Mouse (Mus musculus) liver, embryonic 14.5 days (tissue): Measurements from ENCODE around the gene Tbx6. TPM values are rescaled to one million over a fixed set of nuclear protein-coding genes. Genes with fewer than 3 reads are reported as not detected.
A peak's percentile ranks its signal among the peaks of the same experiment; 100 is the strongest.

Experiments
- ATAC-seq: fragments of 200-750 bp; cut with Nextera tagmentation; 2 replicates; pipeline ENCODE4 v1.8.0; 2017; ENCODE audit warnings: moderate number of reproducible peaks, mild to moderate bottlenecking, moderate library complexity; ENCODE audit not compliant: insufficient read depth
- DNase-seq, 3 experiments: peaks; one replicate each; pipeline ENCODE4 v3.0.0-alpha.2; 2012 to 2013; ENCODE audit warnings: low read depth in 3 of 3, low spot score in 3 of 3
- H3K27ac ChIP-seq: fragments of 300-500 bp; sonication (generic); 2 replicates; pipeline ENCODE4 v1.5.1; 2014; ENCODE audit warnings: moderate library complexity, mild to moderate bottlenecking, control low read depth, inconsistent platforms
- H3K27me3 ChIP-seq: fragments of 300-500 bp; sonication (generic); 2 replicates; pipeline ENCODE4 v1.6.1; 2014; ENCODE audit warnings: mild to moderate bottlenecking, low read length, moderate library complexity; ENCODE audit not compliant: control insufficient read depth, insufficient read depth
- H3K36me3 ChIP-seq: fragments of 300-500 bp; sonication (generic); replicated peaks from 2 replicates; pipeline ENCODE4 v1.6.1; 2014; ENCODE audit warnings: low read depth; ENCODE audit not compliant: control insufficient read depth, insufficient read depth
- H3K4me1 ChIP-seq, 2 experiments: fragments of 200-500 bp in 1 of 2; fragments of 300-500 bp in 1 of 2; sonication (generic) in 1 of 2; replicated peaks; 2 replicates each; pipeline ENCODE4 v1.6.1; 2012 to 2014; ENCODE audit warnings: antibody characterized with exemption in 1 of 2, inconsistent platforms in 1 of 2, low read length in 1 of 2; ENCODE audit not compliant: control insufficient read depth in 2 of 2, insufficient read depth in 2 of 2
- H3K4me2 ChIP-seq: fragments of 300-500 bp; sonication (generic); 2 replicates; pipeline ENCODE4 v1.6.1; 2014; ENCODE audit warnings: low read depth, mild to moderate bottlenecking, control low read depth, moderate library complexity
- H3K4me3 ChIP-seq, 2 experiments: fragments of 200-500 bp in 1 of 2; fragments of 300-500 bp in 1 of 2; sonication (generic) in 1 of 2; 2 replicates each; pipeline ENCODE4 v1.5.1; 2012 to 2014; ENCODE audit warnings: low read depth in 2 of 2, low read length in 2 of 2, mild to moderate bottlenecking in 2 of 2, control low read depth in 1 of 2, inconsistent platforms in 1 of 2, moderate library complexity in 1 of 2; ENCODE audit not compliant: insufficient read depth in 1 of 2
- H3K9ac ChIP-seq: fragments of 300-500 bp; sonication (generic); replicated peaks from 2 replicates; pipeline ENCODE4 v1.6.1; 2014; ENCODE audit warnings: mild to moderate bottlenecking, control low read depth, moderate library complexity
- H3K9me3 ChIP-seq: fragments of 300-500 bp; sonication (generic); 2 replicates; pipeline ENCODE4 v1.6.1; 2016; ENCODE audit warnings: low read length, mixed read lengths; ENCODE audit not compliant: control insufficient read depth
- CTCF ChIP-seq: IDR thresholded peaks from 2 replicates; pipeline ENCODE4 v1.5.1; 2016; ENCODE audit warnings: antibody characterized with exemption, low read depth, control low read depth
- EP300 ChIP-seq: IDR thresholded peaks from 2 replicates; pipeline ENCODE4 v1.6.1; 2016; ENCODE audit warnings: antibody characterized with exemption, low read depth
- WGBS: fragments of 180-500 bp; shearing (Covaris S2); extraction: QIAGEN DNeasy Blood & Tissue Kit; methylation state at CpG from one replicate; pipeline ENCODE4 v1.1.7; 2014; ENCODE audit not compliant: insufficient replicate concordance; 5-methylcytosine and 5-hydroxymethylcytosine counted together
- polyA plus RNA-seq, 2 experiments: library from polyadenylated mRNA; depleted of rRNA in 1 of 2; stranded (reverse) in 1 of 2; unstranded in 1 of 2; fragments of >200 nt; fragmentation: Nextera tagmentation in 1 of 2; extraction: Ambion mirVana in 1 of 2; gene quantifications; 2 replicates each; pipeline versions ENCODE4 v1.2.1 to v1.2.3; 2012 to 2014

Gene Tbx6
- polyA plus RNA-seq, 2 experiments: 0.43 to 1.3 TPM

GRCm38 (mm10) chr7:126832036-126832598, 50.8 kb downstream of the Tbx6 start:
- H3K27ac ChIP-seq: no peak overlapping the region
- no peak for TF ChIP-seq EP300
- TF ChIP-seq CTCF: peak; percentile 93
- H3K4me2 ChIP-seq: peak overlapping the region; percentile 54
- 0 out of 2 replicates have a peak overlapping the region, but pooled peaks have one; percentile 18 for H3K9ac ChIP-seq
- H3K27me3 ChIP-seq: no peaks in the 10 kb centered on the region
- ATAC-seq (peak; percentile 76; the same call in 1 of the 2 replicates), DNase-seq (peak; percentile 55 to 57 (median 56))
- peak overlapping the region; percentile 35 to 36 for H3K4me3 ChIP-seq
- H3K4me1 ChIP-seq: peaks cover 0 to 3% of the 10 kb centered on the region in 2 experiments; a peak in 1 of 4 replicates
- no peaks in the 10 kb centered on the region for H3K9me3 ChIP-seq
- WGBS: 1% methylated on average over 21 of the region's 21 CpGs
- no peaks in the 10 kb centered on the region for H3K36me3 ChIP-seq

- TF ChIP-seq EP300 (no peak), CTCF (no peak)
- Histone ChIP-seq H3K36me3 (no peaks in the 10 kb centered on the region), H3K9ac (no peak overlapping the region), H3K4me2 (no peak overlapping the region), H3K4me1 (peaks cover 0 to 3% of the 10 kb centered on the region in 2 experiments; a peak in 1 of 4 replicates), H3K9me3 (no peaks in the 10 kb centered on the region), H3K27me3 (no peaks in the 10 kb centered on the region), H3K4me3 (no peak overlapping the region), H3K27ac (no peak overlapping the region)
- ATAC-seq (no peak), DNase-seq (no peak)
- 73% methylated on average over 1 of the region's 1 CpGs for WGBS
These were observed 52.0 kb downstream of the Tbx6 start for GRCm38 (mm10) chr7:126833294-126833693.

Other genes with a start within 250 kb of the Tbx6 start
Only the 30 nearest of the 32 such genes appear.
- gene Eif3c, start 215.1 kb upstream of the Tbx6 start, polyA plus RNA-seq (2012; rRNA removed): 45.7 and 58.0 TPM in 2 replicates
- gene Eif3c, start 215.1 kb upstream of the Tbx6 start, polyA plus RNA-seq (2014; fragmentation: Nextera tagmentation; extraction: Ambion mirVana): 94.4 and 96.2 TPM in 2 replicates
- 1.2 and 1.6 TPM in 2 replicates for gene Apobr, start 196.5 kb upstream of the Tbx6 start, polyA plus RNA-seq (2012; rRNA removed)
- 0.69 TPM in 2 replicates for gene Apobr, start 196.5 kb upstream of the Tbx6 start, polyA plus RNA-seq (2014; fragmentation: Nextera tagmentation; extraction: Ambion mirVana)
- 8.4 and 8.8 TPM in 2 replicates for gene Cln3, start 195.7 kb upstream of the Tbx6 start, polyA plus RNA-seq (2012; rRNA removed)
- gene Cln3, start 195.7 kb upstream of the Tbx6 start, polyA plus RNA-seq (2014; fragmentation: Nextera tagmentation; extraction: Ambion mirVana): 7.2 and 9.7 TPM in 2 replicates
- gene Il27, start 186.5 kb upstream of the Tbx6 start, polyA plus RNA-seq (2012; rRNA removed): 0.07 TPM in 1 of 2 replicates, not detected in the other
- not detected in 2 replicates for gene Il27, start 186.5 kb upstream of the Tbx6 start, polyA plus RNA-seq (2014; fragmentation: Nextera tagmentation; extraction: Ambion mirVana)
- gene Nupr1, start 150.6 kb upstream of the Tbx6 start, polyA plus RNA-seq (2012; rRNA removed): 1.9 and 2.6 TPM in 2 replicates
- gene Nupr1, start 150.6 kb upstream of the Tbx6 start, polyA plus RNA-seq (2014; fragmentation: Nextera tagmentation; extraction: Ambion mirVana): 1.3 and 3.2 TPM in 2 replicates
- gene Sgf29, start 132.2 kb upstream of the Tbx6 start, polyA plus RNA-seq (2012; rRNA removed): 19.5 and 24.7 TPM in 2 replicates
- 23.6 and 34.4 TPM in 2 replicates for gene Sgf29, start 132.2 kb upstream of the Tbx6 start, polyA plus RNA-seq (2014; fragmentation: Nextera tagmentation; extraction: Ambion mirVana)
- 4.5 and 6.4 TPM in 2 replicates for gene Sult1a1, start 105.1 kb upstream of the Tbx6 start, polyA plus RNA-seq (2012; rRNA removed)
- 13.1 and 15.2 TPM in 2 replicates for gene Sult1a1, start 105.1 kb upstream of the Tbx6 start, polyA plus RNA-seq (2014; fragmentation: Nextera tagmentation; extraction: Ambion mirVana)
- 35.8 and 69.8 TPM in 2 replicates for gene Bola2, start 86.1 kb upstream of the Tbx6 start, polyA plus RNA-seq (2012; rRNA removed)
- 97.2 and 111 TPM in 2 replicates for gene Bola2, start 86.1 kb upstream of the Tbx6 start, polyA plus RNA-seq (2014; fragmentation: Nextera tagmentation; extraction: Ambion mirVana)
- 5.7 and 6.3 TPM in 2 replicates for gene Slx1b, start 85.7 kb upstream of the Tbx6 start, polyA plus RNA-seq (2012; rRNA removed)
- 1.8 and 2.0 TPM in 2 replicates for gene Slx1b, start 85.7 kb upstream of the Tbx6 start, polyA plus RNA-seq (2014; fragmentation: Nextera tagmentation; extraction: Ambion mirVana)
- gene Coro1a, start 73.7 kb upstream of the Tbx6 start, polyA plus RNA-seq (2012; rRNA removed): 48.0 and 52.5 TPM in 2 replicates
- gene Coro1a, start 73.7 kb upstream of the Tbx6 start, polyA plus RNA-seq (2014; fragmentation: Nextera tagmentation; extraction: Ambion mirVana): 65.6 and 81.5 TPM in 2 replicates
- 35.9 and 39.8 TPM in 2 replicates for gene Mapk3, start 21.9 kb upstream of the Tbx6 start, polyA plus RNA-seq (2012; rRNA removed)
- gene Mapk3, start 21.9 kb upstream of the Tbx6 start, polyA plus RNA-seq (2014; fragmentation: Nextera tagmentation; extraction: Ambion mirVana): 14.4 and 15.5 TPM in 2 replicates
- 1.3 and 2.0 TPM in 2 replicates for gene Gdpd3, start 15.1 kb upstream of the Tbx6 start, polyA plus RNA-seq (2012; rRNA removed)
- gene Gdpd3, start 15.1 kb upstream of the Tbx6 start, polyA plus RNA-seq (2014; fragmentation: Nextera tagmentation; extraction: Ambion mirVana): 0.27 and 0.59 TPM in 2 replicates
- gene Ypel3, start 4.5 kb upstream of the Tbx6 start, polyA plus RNA-seq (2012; rRNA removed): 69.9 and 74.2 TPM in 2 replicates
- gene Ypel3, start 4.5 kb upstream of the Tbx6 start, polyA plus RNA-seq (2014; fragmentation: Nextera tagmentation; extraction: Ambion mirVana): 76.0 and 83.3 TPM in 2 replicates
- 81.8 and 83.2 TPM in 2 replicates for gene Ppp4c, start 11.0 kb downstream of the Tbx6 start, polyA plus RNA-seq (2012; rRNA removed)
- gene Ppp4c, start 11.0 kb downstream of the Tbx6 start, polyA plus RNA-seq (2014; fragmentation: Nextera tagmentation; extraction: Ambion mirVana): 105 and 117 TPM in 2 replicates
- gene Fam57b, start 16.2 kb downstream of the Tbx6 start, polyA plus RNA-seq (2012; rRNA removed): 0.19 and 0.24 TPM in 2 replicates
- not detected in 2 replicates for gene Fam57b, start 16.2 kb downstream of the Tbx6 start, polyA plus RNA-seq (2014; fragmentation: Nextera tagmentation; extraction: Ambion mirVana)
- gene 4930451I11Rik, start 50.2 kb downstream of the Tbx6 start, polyA plus RNA-seq (2012; rRNA removed): not detected in 2 replicates
- gene 4930451I11Rik, start 50.2 kb downstream of the Tbx6 start, polyA plus RNA-seq (2014; fragmentation: Nextera tagmentation; extraction: Ambion mirVana): not detected in 2 replicates
- gene Doc2a, start 65.9 kb downstream of the Tbx6 start, polyA plus RNA-seq (2012; rRNA removed): 0.02 TPM in 1 of 2 replicates, not detected in the other
- gene Doc2a, start 65.9 kb downstream of the Tbx6 start, polyA plus RNA-seq (2014; fragmentation: Nextera tagmentation; extraction: Ambion mirVana): 0.18 TPM in 1 of 2 replicates, not detected in the other
- gene Hirip3, start 80.5 kb downstream of the Tbx6 start, polyA plus RNA-seq (2012; rRNA removed): 24.7 and 58.1 TPM in 2 replicates
- gene Hirip3, start 80.5 kb downstream of the Tbx6 start, polyA plus RNA-seq (2014; fragmentation: Nextera tagmentation; extraction: Ambion mirVana): 5.2 and 5.6 TPM in 2 replicates
- gene Ino80e, start 80.9 kb downstream of the Tbx6 start, polyA plus RNA-seq (2012; rRNA removed): 22.7 and 25.1 TPM in 2 replicates
- gene Ino80e, start 80.9 kb downstream of the Tbx6 start, polyA plus RNA-seq (2014; fragmentation: Nextera tagmentation; extraction: Ambion mirVana): 36.6 and 40.6 TPM in 2 replicates
- gene Taok2, start 103.2 kb downstream of the Tbx6 start, polyA plus RNA-seq (2012; rRNA removed): 16.2 and 16.3 TPM in 2 replicates
- gene Taok2, start 103.2 kb downstream of the Tbx6 start, polyA plus RNA-seq (2014; fragmentation: Nextera tagmentation; extraction: Ambion mirVana): 6.3 and 7.0 TPM in 2 replicates
- 10.8 and 15.3 TPM in 2 replicates for gene Tmem219, start 141.4 kb downstream of the Tbx6 start, polyA plus RNA-seq (2012; rRNA removed)
- 15.7 and 17.1 TPM in 2 replicates for gene Tmem219, start 141.4 kb downstream of the Tbx6 start, polyA plus RNA-seq (2014; fragmentation: Nextera tagmentation; extraction: Ambion mirVana)
- 4.0 and 4.3 TPM in 2 replicates for gene Kctd13, start 147.4 kb downstream of the Tbx6 start, polyA plus RNA-seq (2012; rRNA removed)
- 3.0 and 4.8 TPM in 2 replicates for gene Kctd13, start 147.4 kb downstream of the Tbx6 start, polyA plus RNA-seq (2014; fragmentation: Nextera tagmentation; extraction: Ambion mirVana)
- gene Asphd1, start 168.1 kb downstream of the Tbx6 start, polyA plus RNA-seq (2012; rRNA removed): 0.04 TPM in 1 of 2 replicates, not detected in the other
- gene Asphd1, start 168.1 kb downstream of the Tbx6 start, polyA plus RNA-seq (2014; fragmentation: Nextera tagmentation; extraction: Ambion mirVana): not detected in 2 replicates
- 0.19 and 0.40 TPM in 2 replicates for gene Sez6l2, start 169.1 kb downstream of the Tbx6 start, polyA plus RNA-seq (2012; rRNA removed)
- gene Sez6l2, start 169.1 kb downstream of the Tbx6 start, polyA plus RNA-seq (2014; fragmentation: Nextera tagmentation; extraction: Ambion mirVana): not detected in 2 replicates
- 36.4 and 45.9 TPM in 2 replicates for gene Cdipt, start 194.4 kb downstream of the Tbx6 start, polyA plus RNA-seq (2012; rRNA removed)
- 32.6 and 34.3 TPM in 2 replicates for gene Cdipt, start 194.4 kb downstream of the Tbx6 start, polyA plus RNA-seq (2014; fragmentation: Nextera tagmentation; extraction: Ambion mirVana)
- 0.18 and 0.52 TPM in 2 replicates for gene Cdiptos, start 194.6 kb downstream of the Tbx6 start, polyA plus RNA-seq (2012; rRNA removed)
- 0.20 and 0.64 TPM in 2 replicates for gene Cdiptos, start 194.6 kb downstream of the Tbx6 start, polyA plus RNA-seq (2014; fragmentation: Nextera tagmentation; extraction: Ambion mirVana)
- 3.8 and 4.5 TPM in 2 replicates for gene Mvp, start 233.1 kb downstream of the Tbx6 start, polyA plus RNA-seq (2012; rRNA removed)
- gene Mvp, start 233.1 kb downstream of the Tbx6 start, polyA plus RNA-seq (2014; fragmentation: Nextera tagmentation; extraction: Ambion mirVana): 5.5 and 5.6 TPM in 2 replicates
- gene Pagr1b, start 235.0 kb downstream of the Tbx6 start, polyA plus RNA-seq (2012; rRNA removed): 0.10 and 0.30 TPM in 2 replicates
- gene Pagr1b, start 235.0 kb downstream of the Tbx6 start, polyA plus RNA-seq (2014; fragmentation: Nextera tagmentation; extraction: Ambion mirVana): not detected in 2 replicates
- 8.0 and 15.2 TPM in 2 replicates for gene Pagr1a, start 235.9 kb downstream of the Tbx6 start, polyA plus RNA-seq (2012; rRNA removed)
- gene Pagr1a, start 235.9 kb downstream of the Tbx6 start, polyA plus RNA-seq (2014; fragmentation: Nextera tagmentation; extraction: Ambion mirVana): 27.3 and 32.2 TPM in 2 replicates
- gene Gm42742, start 239.6 kb downstream of the Tbx6 start, polyA plus RNA-seq (2012; rRNA removed): 7.5 and 15.7 TPM in 2 replicates
- gene Gm42742, start 239.6 kb downstream of the Tbx6 start, polyA plus RNA-seq (2014; fragmentation: Nextera tagmentation; extraction: Ambion mirVana): 1.2 and 8.3 TPM in 2 replicates